Mouse (Mus musculus) kidney, postnatal 0 days (tissue): ENCODE data around the gene Frrs1. TPM values are rescaled to one million over a fixed set of nuclear protein-coding genes. Genes with fewer than 3 reads are reported as not detected.

Experiments
- ATAC-seq: fragments of 200-750 bp; cut with Nextera tagmentation; replicated peaks from 2 replicates; pipeline ENCODE4 v1.8.0; 2017; ENCODE audit warnings: low read depth, moderate number of reproducible peaks, moderate TSS enrichment, moderate library complexity; ENCODE audit not compliant: low FRiP score
- DNase-seq: peaks from one replicate; pipeline ENCODE4 v3.0.0-alpha.2; 2016; ENCODE audit warnings: low spot score
- H3K27ac ChIP-seq: fragments of 300-500 bp; sonication (generic); 2 replicates; pipeline ENCODE4 v1.5.1; 2014; ENCODE audit warnings: mild to moderate bottlenecking
- H3K27me3 ChIP-seq: fragments of 300-500 bp; sonication (generic); 2 replicates; pipeline ENCODE4 v1.6.1; 2014; ENCODE audit warnings: low read length, mixed read lengths; ENCODE audit not compliant: insufficient read depth
- H3K36me3 ChIP-seq: fragments of 300-500 bp; sonication (generic); 2 replicates; pipeline ENCODE4 v1.6.1; 2014; ENCODE audit warnings: low read length, mixed read lengths; ENCODE audit not compliant: insufficient read depth
- H3K4me1 ChIP-seq: fragments of 300-500 bp; sonication (generic); replicated peaks from 2 replicates; pipeline ENCODE4 v1.6.1; 2014; ENCODE audit warnings: antibody characterized with exemption, low read length, mixed read lengths; ENCODE audit not compliant: insufficient read depth
- H3K4me2 ChIP-seq: fragments of 300-500 bp; sonication (generic); 2 replicates; pipeline ENCODE4 v1.6.1; 2014; ENCODE audit warnings: mild to moderate bottlenecking, low read length, moderate library complexity, mixed read lengths
- H3K4me3 ChIP-seq: fragments of 300-500 bp; sonication (generic); replicated peaks from 2 replicates; pipeline ENCODE4 v1.5.1; 2014; ENCODE audit warnings: low read depth, low read length
- H3K9ac ChIP-seq: fragments of 300-500 bp; sonication (generic); 2 replicates; pipeline ENCODE4 v1.6.1; 2014; ENCODE audit warnings: low read depth, low read length
- H3K9me3 ChIP-seq: fragments of 300-500 bp; sonication (generic); replicated peaks from 2 replicates; pipeline ENCODE4 v1.6.1; 2016; ENCODE audit warnings: low read length, inconsistent platforms, mixed read lengths
- CTCF ChIP-seq: IDR thresholded peaks from 2 replicates; pipeline ENCODE4 v1.5.1; 2016; ENCODE audit warnings: antibody characterized with exemption, low read depth, mild to moderate bottlenecking, moderate library complexity
- WGBS: fragments of 180-500 bp; shearing (Covaris S2); extraction: QIAGEN DNeasy Blood & Tissue Kit; methylation state at CpG from one replicate; pipeline ENCODE4 v1.1.7; 2014; 5-methylcytosine and 5-hydroxymethylcytosine counted together
- polyA plus RNA-seq: library from polyadenylated mRNA; unstranded; fragments of >200 nt; fragmentation: Nextera tagmentation; extraction: Ambion mirVana; gene quantifications from 2 replicates; pipeline ENCODE4 v1.2.1, GENCODE M21; 2015

Gene Frrs1
- polyA plus RNA-seq, 1 experiment from 2014 or later = 21.7 TPM

GRCm38 (mm10) chr3:116846084-116846483 lies 13.2 kb upstream of the Frrs1 start:
- H3K9me3 ChIP-seq = no peaks in the 10 kb centered on the region
- no peak overlapping the region for H3K27ac ChIP-seq
- no peaks in the 10 kb centered on the region for H3K27me3 ChIP-seq
- TF ChIP-seq CTCF = no peak
- no peaks in the 10 kb centered on the region for H3K4me1 ChIP-seq
- 70% methylated on average over 4 of the region's 4 CpGs for WGBS
- DNase-seq (no peak), ATAC-seq (no peak)
- H3K4me2 ChIP-seq = no peak overlapping the region
- no peak overlapping the region for H3K4me3 ChIP-seq
- H3K36me3 ChIP-seq = no peaks in the 10 kb centered on the region
- H3K9ac ChIP-seq = no peak overlapping the region

GRCm38 (mm10) chr3:116848099-116848498 lies 11.2 kb upstream of the Frrs1 start:
- no peak for DNase-seq
- no peak overlapping the region for H3K4me3 ChIP-seq
- no peaks in the 10 kb centered on the region for H3K4me1 ChIP-seq
- 92% methylated on average over 1 of the region's 1 CpGs for WGBS
- no peaks in the 10 kb centered on the region for H3K36me3 ChIP-seq
- no peaks in the 10 kb centered on the region for H3K27me3 ChIP-seq
- TF ChIP-seq CTCF = no peak
- H3K27ac ChIP-seq = no peak overlapping the region
- H3K4me2 ChIP-seq = no peak overlapping the region
- no peak overlapping the region for H3K9ac ChIP-seq
- no peak for ATAC-seq
- no peaks in the 10 kb centered on the region for H3K9me3 ChIP-seq

- no peak for DNase-seq
- H3K4me3 ChIP-seq = no peak overlapping the region
- no peak overlapping the region for H3K4me2 ChIP-seq
- WGBS = 73% methylated on average over 4 of the region's 4 CpGs
- ATAC-seq = no peak
- H3K27ac ChIP-seq = no peak overlapping the region
- H3K36me3 ChIP-seq = no peaks in the 10 kb centered on the region
- no peaks in the 10 kb centered on the region for H3K27me3 ChIP-seq
- no peaks in the 10 kb centered on the region for H3K9me3 ChIP-seq
- no peaks in the 10 kb centered on the region for H3K4me1 ChIP-seq
- no peak overlapping the region for H3K9ac ChIP-seq
- TF ChIP-seq CTCF = no peak
Measured at GRCm38 (mm10) chr3:116848936-116849335, 10.3 kb upstream of the Frrs1 start.

GRCm38 (mm10) chr3:116850376-116850775 lies 8.9 kb upstream of the Frrs1 start:
- DNase-seq (no peak), ATAC-seq (no peak)
- Histone ChIP-seq H3K4me1 (no peaks in the 10 kb centered on the region), H3K9ac (no peak overlapping the region), H3K27ac (no peak overlapping the region), H3K36me3 (no peaks in the 10 kb centered on the region), H3K4me3 (no peak overlapping the region), H3K4me2 (no peak overlapping the region), H3K27me3 (no peaks in the 10 kb centered on the region), H3K9me3 (no peaks in the 10 kb centered on the region)
- WGBS = 84% methylated on average over 1 of the region's 1 CpGs
- TF ChIP-seq CTCF = no peak

- no peaks in the 10 kb centered on the region for H3K9me3 ChIP-seq
- H3K27me3 ChIP-seq = no peaks in the 10 kb centered on the region
- H3K4me2 ChIP-seq = no peak overlapping the region
- H3K9ac ChIP-seq = no peak overlapping the region
- no peak for DNase-seq
- TF ChIP-seq CTCF = no peak
- H3K4me3 ChIP-seq = no peak overlapping the region
- WGBS = 82% methylated on average over 3 of the region's 3 CpGs
- H3K36me3 ChIP-seq = no peaks in the 10 kb centered on the region
- H3K27ac ChIP-seq = no peak overlapping the region
- ATAC-seq = no peak
- no peaks in the 10 kb centered on the region for H3K4me1 ChIP-seq
Measured at GRCm38 (mm10) chr3:116852421-116852820, 6.8 kb upstream of the Frrs1 start.

GRCm38 (mm10) chr3:116857611-116858010 lies 1.7 kb upstream of the Frrs1 start:
- 75% methylated on average over 6 of the region's 6 CpGs for WGBS
- TF ChIP-seq CTCF = no peak
- Histone ChIP-seq H3K27me3 (no peaks in the 10 kb centered on the region), H3K36me3 (no peaks in the 10 kb centered on the region), H3K9ac (no peak overlapping the region), H3K4me1 (no peaks in the 10 kb centered on the region), H3K9me3 (no peaks in the 10 kb centered on the region), H3K4me2 (no peak overlapping the region), H3K27ac (no peak overlapping the region), H3K4me3 (no peak overlapping the region)
- DNase-seq (no peak), ATAC-seq (no peak)

GRCm38 (mm10) chr3:116859752-116860151 lies 488 bp downstream of the Frrs1 start:
- Histone ChIP-seq H3K9me3 (no peaks in the 10 kb centered on the region), H3K27ac (no peak overlapping the region), H3K4me2 (no peak overlapping the region), H3K4me3 (no peak overlapping the region), H3K9ac (no peak overlapping the region), H3K27me3 (no peaks in the 10 kb centered on the region), H3K4me1 (no peaks in the 10 kb centered on the region), H3K36me3 (no peaks in the 10 kb centered on the region)
- no peak for DNase-seq
- TF ChIP-seq CTCF = no peak
- 85% methylated on average over 5 of the region's 5 CpGs for WGBS
- no peak for ATAC-seq
